Comparison of ENCODE assay signal across 25 mouse cellular contexts in the genomic region with DNA sequence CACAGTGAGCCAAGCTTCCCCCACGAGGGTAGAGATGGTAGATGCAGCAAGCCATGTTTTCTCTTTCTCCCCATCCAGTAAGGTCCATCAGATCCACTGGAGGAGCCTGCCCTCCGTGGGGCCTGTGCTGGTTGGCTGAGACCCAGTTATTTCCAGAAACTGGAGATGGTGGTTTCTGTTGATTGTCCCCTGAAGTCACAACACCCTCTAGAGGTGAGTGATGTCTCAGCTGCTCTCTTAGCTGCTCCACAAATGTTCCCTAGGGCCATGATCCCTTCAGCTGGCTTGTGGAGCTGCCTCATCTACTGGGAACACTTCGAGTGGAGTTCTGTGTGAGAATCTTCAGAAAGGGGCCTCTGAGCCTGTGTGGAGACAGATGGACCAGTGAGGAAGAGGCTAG. TPM values are rescaled to one million over a fixed set of nuclear protein-coding genes. Genes with fewer than 3 reads are reported as not detected.
A peak's percentile ranks its signal among the peaks of the same experiment; 100 is the strongest.
DNase-seq lines count a peak whose midpoint lies in the region; ATAC-seq and TF ChIP-seq lines count a peak whose summit lies in the region.
"Had no signal": no experiment of that assay in that cellular context is flagged by ENCODE, and none has a peak within 500 bp of the region (broad histone marks: within the 10 kb centered on the region; RNA-seq: fewer than 3 reads in every experiment).

No protein-coding gene starts in this region.

- H3K9me3 ChIP-seq in lung, postnatal 0 days (ENCODE audit: low read length), result no peaks in the 10 kb centered on the region
- H3K9me3 ChIP-seq in ES-Bruce4 (replicated peaks; ENCODE audit: control insufficient read depth, insufficient read depth, low read length, poor library complexity, severe bottlenecking), result no peaks in the 10 kb centered on the region
- H3K9me3 ChIP-seq: embryonic facial prominence, embryonic 15.5 days; forebrain, embryonic 10.5 days; heart, embryonic 15.5 days; hindbrain, embryonic 10.5 days had no signal

- 66% methylated on average over 3 of the region's 3 CpGs for WGBS in lung, postnatal 0 days

- H3K36me3 ChIP-seq in lung, postnatal 0 days (ENCODE audit: insufficient read depth, low read length), result no peaks in the 10 kb centered on the region
- no peaks in the 10 kb centered on the region for H3K36me3 ChIP-seq in ES-Bruce4 (ENCODE audit: control insufficient read depth, insufficient read depth, low read length, poor library complexity, severe bottlenecking)
- H3K36me3 ChIP-seq: embryonic facial prominence, embryonic 15.5 days; forebrain, embryonic 10.5 days; heart, embryonic 15.5 days; hindbrain, embryonic 10.5 days had no signal

- no peak for DNase-seq in gastrocnemius, adult 2 months
- DNase-seq in gastrocnemius, adult 18-20 months (ENCODE audit: low spot score), result no peak
- no peak for DNase-seq in layer of hippocampus, adult 2 months (ENCODE audit: low spot score in 2 of 2)
- DNase-seq in layer of hippocampus, adult 11-12 months (ENCODE audit: low spot score), result no peak
- DNase-seq in lung, postnatal 0 days (ENCODE audit: low spot score), result no peak
- DNase-seq in lung, postnatal 14 days, result no peak
- DNase-seq in left cerebral cortex, postnatal 36 days (ENCODE audit: low spot score in 2 of 2), result no peak
- DNase-seq: adrenal gland, adult 8-10 months; adrenal gland, postnatal 36 days; cerebellum, adult 2 months; cerebellum, postnatal 10 days; embryo, embryonic 11 days; gastrocnemius, postnatal 10 days; heart, adult 18-20 months; heart, postnatal 14 days had no signal

- H3K9ac ChIP-seq in lung, postnatal 0 days (replicated peaks; ENCODE audit: low read depth), result no peak overlapping the region
- no peak overlapping the region for H3K9ac ChIP-seq in ES-Bruce4 (ENCODE audit: low read depth, poor library complexity, severe bottlenecking)
- H3K9ac ChIP-seq: embryonic facial prominence, embryonic 15.5 days; hindbrain, embryonic 14.5 days had no signal

- peaks cover 8% of the 10 kb centered on the region for H3K4me1 ChIP-seq in lung, postnatal 0 days (ENCODE audit: insufficient read depth, low read depth, low read length)
- peaks cover 6% of the 10 kb centered on the region for H3K4me1 ChIP-seq in ES-Bruce4 (ENCODE audit: control insufficient read depth, insufficient read depth, low read length)

- no peak overlapping the region for H3K27ac ChIP-seq in gastrocnemius, adult 2 months
- H3K27ac ChIP-seq in layer of hippocampus, adult 2 months, result no peak overlapping the region
- H3K27ac ChIP-seq in lung, postnatal 0 days (ENCODE audit: low read length), result no peak overlapping the region
- H3K27ac ChIP-seq in ES-Bruce4 (ENCODE audit: insufficient read depth, low read length), result no peak overlapping the region
- H3K27ac ChIP-seq: embryonic facial prominence, embryonic 15.5 days; forebrain, embryonic 10.5 days; heart, embryonic 15.5 days; hindbrain, embryonic 10.5 days; hindbrain, embryonic 14.5 days had no signal

- ATAC-seq in lung, postnatal 0 days, result no peak
- ATAC-seq: forebrain, embryonic 14.5 days had no signal

- no peak for TF ChIP-seq POLR2A in ES-Bruce4 (IDR thresholded peaks at IDR 0.05; ENCODE audit: insufficient read depth, low read length)

- no peak for TF ChIP-seq EP300 in lung, postnatal 0 days (IDR thresholded peaks at IDR 0.05)
- TF ChIP-seq EP300 in ES-Bruce4 (IDR thresholded peaks at IDR 0.05; ENCODE audit: insufficient read depth, low read depth, low read length), result no peak

- intact Hi-C loops in gastrocnemius, adult 2 months (cut with DNase I), result loop anchor here (5.0 kb wide), 1 partner anchor 41 kb away; no protein-coding TSS in a partner anchor
- intact Hi-C loops in left cerebral cortex, postnatal 36 days (cut with DNase I), result no loop called here

- no peak overlapping the region for H3K4me3 ChIP-seq in gastrocnemius, adult 2 months
- no peak overlapping the region for H3K4me3 ChIP-seq in layer of hippocampus, adult 2 months
- no peak overlapping the region for H3K4me3 ChIP-seq in lung, postnatal 0 days (ENCODE audit: low read depth, low read length)
- no peak overlapping the region for H3K4me3 ChIP-seq in ES-Bruce4 (ENCODE audit: low read depth, low read length)
- H3K4me3 ChIP-seq: erythroblast, embryonic 14.5 days had no signal

- no peak overlapping the region for H3K4me2 ChIP-seq in lung, postnatal 0 days (replicated peaks; ENCODE audit: low read depth, low read length)
- H3K4me2 ChIP-seq: hindbrain, embryonic 14.5 days had no signal

- H3K27me3 ChIP-seq in lung, postnatal 0 days (replicated peaks; ENCODE audit: insufficient read depth, low read length), result no peaks in the 10 kb centered on the region
- H3K27me3 ChIP-seq in ES-Bruce4 (ENCODE audit: control insufficient read depth, insufficient read depth, low read length, poor library complexity, severe bottlenecking), result no peaks in the 10 kb centered on the region

- peak; percentile 15; the same call in 1 of the 2 replicates for TF ChIP-seq CTCF in gastrocnemius, adult 2 months (IDR thresholded peaks at IDR 0.05)
- TF ChIP-seq CTCF in layer of hippocampus, adult 2 months (conservative IDR thresholded peaks at IDR 0.05), result peak; percentile 36
- peak; percentile 29 for TF ChIP-seq CTCF in lung, postnatal 0 days (IDR thresholded peaks at IDR 0.05)
- TF ChIP-seq CTCF in ES-Bruce4 (IDR thresholded peaks at IDR 0.05; ENCODE audit: low read depth, low read length), result peak; percentile 28

RNA-seq across cellular contexts. Expression of a gene that starts 1.1 kb away (rescaled TPM):
- under 1 TPM in 1 of 2 experiments, not detected in 1; 0.25 TPM for total RNA-seq in gastrocnemius, adult 2 months (2021)
- total RNA-seq in gastrocnemius, adult 18-20 months (2021), result under 1 TPM in 1 of 2 experiments, not detected in 1; 0.14 TPM
- under 1 TPM in 1 of 2 experiments, not detected in 1; 0.64 TPM for total RNA-seq in layer of hippocampus, adult 2 months (2021)
- 15.9 and 19.4 TPM in 2 replicates for polyA plus RNA-seq in lung, postnatal 0 days (2015; fragmentation: Nextera tagmentation; extraction: Ambion mirVana)
- 41.1 and 43.9 TPM in 2 replicates for polyA plus RNA-seq in ES-Bruce4 (2011; ENCODE audit: insufficient read depth, insufficient read length, low read depth, missing spikeins)
- total RNA-seq in left cerebral cortex, postnatal 36 days (2021), result under 1 TPM; 0.74 to 0.75 TPM
- total RNA-seq: common myeloid progenitor, adult 5-6 weeks; gastrocnemius, postnatal 10 days had no signal
- polyA plus RNA-seq: C2C12; erythroblast, embryonic 14.5 days had no signal

RNA-seq across cellular contexts. Expression of a gene that starts 49.4 kb away (rescaled TPM):
- total RNA-seq in gastrocnemius, adult 2 months (2021), result 1 to 10 TPM; 3.0 to 4.3 TPM
- 1 to 10 TPM; 2.4 to 3.2 TPM for total RNA-seq in gastrocnemius, adult 18-20 months (2021)
- 10 to 100 TPM; 15.5 to 16.9 TPM for total RNA-seq in layer of hippocampus, adult 2 months (2021)
- polyA plus RNA-seq in lung, postnatal 0 days (2015; fragmentation: Nextera tagmentation; extraction: Ambion mirVana), result 8.8 and 9.2 TPM in 2 replicates
- 17.3 and 18.9 TPM in 2 replicates for polyA plus RNA-seq in ES-Bruce4 (2011; ENCODE audit: insufficient read depth, insufficient read length, low read depth, missing spikeins)
- total RNA-seq in left cerebral cortex, postnatal 36 days (2021), result 10 to 100 TPM; 11.8 to 12.0 TPM
